Mouse (Mus musculus): Measurements from ENCODE around the gene Fgfr2. TPM values are rescaled to one million over a fixed set of nuclear protein-coding genes. Genes with fewer than 3 reads are reported as not detected.

Gene Fgfr2
- total RNA-seq, 1 experiment: 37.5 TPM

GRCm38 (mm10) chr7:133007343-133007742 is 115.8 kb downstream of the Fgfr2 start:
- Histone ChIP-seq H3K27ac (ENCODE audit: insufficient read depth, low read depth, low read length, poor library complexity, severe bottlenecking) (no peak overlapping the region), H3K36me3 (ENCODE audit: control insufficient read depth, insufficient read depth, low read length, poor library complexity, severe bottlenecking) (peaks cover 54% of the 10 kb centered on the region), H3K4me3 (ENCODE audit: insufficient read depth in 1 of 2, low read depth in 1 of 2, low read length in 2 of 2, poor library complexity in 1 of 2, severe bottlenecking in 1 of 2) (no peak overlapping the region), H3K4me1 (ENCODE audit: control insufficient read depth in 2 of 2, insufficient read depth in 2 of 2, low read length in 2 of 2, poor library complexity in 1 of 2) (peaks cover 19 to 45% of the 10 kb centered on the region in 2 experiments), H3K9me3 (ENCODE audit: control insufficient read depth, insufficient read depth, low read depth, low read length) (no peaks in the 10 kb centered on the region), H3K9ac (ENCODE audit: insufficient read depth, low read depth, low read length, poor library complexity, severe bottlenecking) (no peak overlapping the region)
- TF ChIP-seq HCFC1 (IDR thresholded peaks at IDR 0.05; ENCODE audit: borderline replicate concordance, insufficient read depth, low read length): no peak
- no peak for TF ChIP-seq CHD2 (IDR thresholded peaks at IDR 0.05; ENCODE audit: low read depth, low read length)
- no peak for TF ChIP-seq ZC3H11A (IDR thresholded peaks at IDR 0.05; ENCODE audit: borderline replicate concordance, low read depth, low read length)
- TF ChIP-seq ZNF384 (IDR thresholded peaks at IDR 0.05; ENCODE audit: low read depth, low read length): no peak
- DNase-seq (ENCODE audit: low read depth, low spot score): no peak
- in situ Hi-C loops (cut with MboI; ENCODE audit: low sequenced_read_pairs in 2 of 2, unreplicated experiment in 2 of 2): no loop called here

GRCm38 (mm10) chr7:133005772-133006171 is 117.4 kb downstream of the Fgfr2 start:
- H3K9ac ChIP-seq (ENCODE audit: insufficient read depth, low read depth, low read length, poor library complexity, severe bottlenecking): peak overlapping the region; percentile 58
- H3K36me3 ChIP-seq (ENCODE audit: control insufficient read depth, insufficient read depth, low read length, poor library complexity, severe bottlenecking): peaks cover 63% of the 10 kb centered on the region
- peak overlapping the region; percentile 84 for H3K27ac ChIP-seq (ENCODE audit: insufficient read depth, low read depth, low read length, poor library complexity, severe bottlenecking)
- no peak overlapping the region; a peak in 1 of 4 replicates for H3K4me3 ChIP-seq (ENCODE audit: insufficient read depth in 1 of 2, low read depth in 1 of 2, low read length in 2 of 2, poor library complexity in 1 of 2, severe bottlenecking in 1 of 2)
- TF ChIP-seq HCFC1 (IDR thresholded peaks at IDR 0.05; ENCODE audit: borderline replicate concordance, insufficient read depth, low read length): no peak
- TF ChIP-seq CHD2 (IDR thresholded peaks at IDR 0.05; ENCODE audit: low read depth, low read length): peak; percentile 43; the same call in 1 of the 2 replicates
- no peaks in the 10 kb centered on the region for H3K9me3 ChIP-seq (ENCODE audit: control insufficient read depth, insufficient read depth, low read depth, low read length)
- in situ Hi-C loops (cut with MboI; ENCODE audit: low sequenced_read_pairs in 2 of 2, unreplicated experiment in 2 of 2): no loop called here
- DNase-seq (ENCODE audit: low read depth, low spot score): peak; percentile 47
- peaks cover 17 to 47% of the 10 kb centered on the region in 2 experiments for H3K4me1 ChIP-seq (ENCODE audit: control insufficient read depth in 2 of 2, insufficient read depth in 2 of 2, low read length in 2 of 2, poor library complexity in 1 of 2)

GRCm38 (mm10) chr7:133003421-133003820 is 119.7 kb downstream of the Fgfr2 start:
- Histone ChIP-seq H3K9ac (ENCODE audit: insufficient read depth, low read depth, low read length, poor library complexity, severe bottlenecking) (no peak overlapping the region), H3K4me1 (ENCODE audit: control insufficient read depth in 2 of 2, insufficient read depth in 2 of 2, low read length in 2 of 2, poor library complexity in 1 of 2) (peaks cover 17 to 34% of the 10 kb centered on the region in 2 experiments), H3K4me3 (ENCODE audit: insufficient read depth in 1 of 2, low read depth in 1 of 2, low read length in 2 of 2, poor library complexity in 1 of 2, severe bottlenecking in 1 of 2) (no peak overlapping the region), H3K9me3 (ENCODE audit: control insufficient read depth, insufficient read depth, low read depth, low read length) (no peaks in the 10 kb centered on the region), H3K36me3 (ENCODE audit: control insufficient read depth, insufficient read depth, low read length, poor library complexity, severe bottlenecking) (peaks cover 65% of the 10 kb centered on the region), H3K27ac (ENCODE audit: insufficient read depth, low read depth, low read length, poor library complexity, severe bottlenecking) (no peak overlapping the region)
- DNase-seq (ENCODE audit: low read depth, low spot score): peak; percentile 66
- in situ Hi-C loops (cut with MboI; ENCODE audit: low sequenced_read_pairs in 2 of 2, unreplicated experiment in 2 of 2): no loop called here
- TF ChIP-seq ZC3H11A (IDR thresholded peaks at IDR 0.05; ENCODE audit: borderline replicate concordance, low read depth, low read length): no peak
- TF ChIP-seq ZNF384 (IDR thresholded peaks at IDR 0.05; ENCODE audit: low read depth, low read length): no peak
- TF ChIP-seq CHD2 (IDR thresholded peaks at IDR 0.05; ENCODE audit: low read depth, low read length): no peak
- TF ChIP-seq MAFK (IDR thresholded peaks at IDR 0.05; ENCODE audit: insufficient read depth, low read depth, low read length): no peak
- no peak for TF ChIP-seq HCFC1 (IDR thresholded peaks at IDR 0.05; ENCODE audit: borderline replicate concordance, insufficient read depth, low read length)

GRCm38 (mm10) chr7:133002271-133002670 is 120.9 kb downstream of the Fgfr2 start:
- no peak for TF ChIP-seq HCFC1 (IDR thresholded peaks at IDR 0.05; ENCODE audit: borderline replicate concordance, insufficient read depth, low read length)
- no peak for TF ChIP-seq ZC3H11A (IDR thresholded peaks at IDR 0.05; ENCODE audit: borderline replicate concordance, low read depth, low read length)
- TF ChIP-seq CHD2 (IDR thresholded peaks at IDR 0.05; ENCODE audit: low read depth, low read length): no peak
- no peak for TF ChIP-seq ZNF384 (IDR thresholded peaks at IDR 0.05; ENCODE audit: low read depth, low read length)
- DNase-seq (ENCODE audit: low read depth, low spot score): no peak

GRCm38 (mm10) chr7:133001388-133001787 is 121.8 kb downstream of the Fgfr2 start:
- in situ Hi-C loops (cut with MboI; ENCODE audit: low sequenced_read_pairs in 2 of 2, unreplicated experiment in 2 of 2): no loop called here
- no peak for TF ChIP-seq ZC3H11A (IDR thresholded peaks at IDR 0.05; ENCODE audit: borderline replicate concordance, low read depth, low read length)
- Histone ChIP-seq H3K4me1 (ENCODE audit: control insufficient read depth in 2 of 2, insufficient read depth in 2 of 2, low read length in 2 of 2, poor library complexity in 1 of 2) (peaks cover 13 to 25% of the 10 kb centered on the region in 2 experiments), H3K27ac (ENCODE audit: insufficient read depth, low read depth, low read length, poor library complexity, severe bottlenecking) (no peak overlapping the region), H3K36me3 (ENCODE audit: control insufficient read depth, insufficient read depth, low read length, poor library complexity, severe bottlenecking) (peaks cover 76% of the 10 kb centered on the region), H3K9me3 (ENCODE audit: control insufficient read depth, insufficient read depth, low read depth, low read length) (no peaks in the 10 kb centered on the region), H3K4me3 (ENCODE audit: insufficient read depth in 1 of 2, low read depth in 1 of 2, low read length in 2 of 2, poor library complexity in 1 of 2, severe bottlenecking in 1 of 2) (no peak overlapping the region), H3K9ac (ENCODE audit: insufficient read depth, low read depth, low read length, poor library complexity, severe bottlenecking) (no peak overlapping the region)
- no peak for DNase-seq (ENCODE audit: low read depth, low spot score)

More at GRCm38 (mm10) chr7:133002271-133002670, 120.9 kb downstream of the Fgfr2 start:
- Histone ChIP-seq H3K9ac (ENCODE audit: insufficient read depth, low read depth, low read length, poor library complexity, severe bottlenecking) (no peak overlapping the region), H3K9me3 (ENCODE audit: control insufficient read depth, insufficient read depth, low read depth, low read length) (no peaks in the 10 kb centered on the region), H3K4me1 (ENCODE audit: control insufficient read depth in 2 of 2, insufficient read depth in 2 of 2, low read length in 2 of 2, poor library complexity in 1 of 2) (peaks cover 17 to 30% of the 10 kb centered on the region in 2 experiments), H3K27ac (ENCODE audit: insufficient read depth, low read depth, low read length, poor library complexity, severe bottlenecking) (no peak overlapping the region), H3K36me3 (ENCODE audit: control insufficient read depth, insufficient read depth, low read length, poor library complexity, severe bottlenecking) (peaks cover 67% of the 10 kb centered on the region), H3K4me3 (ENCODE audit: insufficient read depth in 1 of 2, low read depth in 1 of 2, low read length in 2 of 2, poor library complexity in 1 of 2, severe bottlenecking in 1 of 2) (no peak overlapping the region)
- in situ Hi-C loops (cut with MboI; ENCODE audit: low sequenced_read_pairs in 2 of 2, unreplicated experiment in 2 of 2): no loop called here
